Mouse (Mus musculus) myocyte (in vitro differentiated cells): Measurements from ENCODE around the gene Ms4a6c. TPM values are rescaled to one million over a fixed set of nuclear protein-coding genes. Genes with fewer than 3 reads are reported as not detected.
"Not testable (repeated sequence)": the region's sequence is repeated elsewhere in the genome, so short reads cannot be mapped to it uniquely, and the experiment has no call there.

Experiments
- H3K27me3 ChIP-seq: one replicate; pipeline ENCODE4 v1.6.1; 2011; ENCODE audit not compliant: control insufficient read depth, insufficient read depth, insufficient read length
- H3K36me3 ChIP-seq: one replicate; pipeline ENCODE4 v1.6.1; 2011; ENCODE audit not compliant: control insufficient read depth, insufficient read depth
- H3K4me2 ChIP-seq: one replicate; pipeline ENCODE4 v1.6.1; 2011; ENCODE audit warnings: low read depth, control low read depth
- H3K4me3 ChIP-seq: one replicate; pipeline ENCODE4 v1.5.1; 2011; ENCODE audit warnings: mild to moderate bottlenecking, control low read depth, moderate library complexity
- H3K79me2 ChIP-seq: one replicate; pipeline ENCODE4 v1.6.1; 2011; ENCODE audit not compliant: control insufficient read depth, insufficient read depth
- H3ac ChIP-seq: one replicate; pipeline ENCODE4 v1.6.1; 2011; ENCODE audit not compliant: control insufficient read depth, insufficient read length
- CEBPB ChIP-seq: IDR thresholded peaks from 2 replicates; pipeline ENCODE4 v1.6.1; 2011; ENCODE audit warnings: mild to moderate bottlenecking, moderate library complexity; ENCODE audit not compliant: poor library complexity, insufficient read depth, severe bottlenecking
- E2F4 ChIP-seq: IDR thresholded peaks from one replicate; pipeline ENCODE4 v1.6.1; 2011; ENCODE audit warnings: mild to moderate bottlenecking, control low read depth, moderate library complexity; ENCODE audit not compliant: insufficient read depth
- MAX ChIP-seq: IDR thresholded peaks from one replicate; pipeline ENCODE4 v1.6.1; 2011; ENCODE audit warnings: low read depth, mild to moderate bottlenecking, control low read depth
- MYOD1 ChIP-seq, 3 experiments: IDR thresholded peaks; one replicate each; pipeline ENCODE4 v1.6.1; 2011; ENCODE audit warnings: control low read depth in 2 of 3, low read depth in 2 of 3, mild to moderate bottlenecking in 2 of 3, moderate library complexity in 1 of 3; ENCODE audit not compliant: insufficient read length in 2 of 3, control insufficient read depth in 1 of 3
- MYOG ChIP-seq, 3 experiments: IDR thresholded peaks; one replicate each; pipeline ENCODE4 v1.6.1; 2011; ENCODE audit warnings: control low read depth in 2 of 3, low read depth in 2 of 3, mild to moderate bottlenecking in 2 of 3; ENCODE audit not compliant: insufficient read length in 2 of 3, control insufficient read depth in 1 of 3, insufficient read depth in 1 of 3
- POLR2A ChIP-seq: IDR thresholded peaks from one replicate; pipeline ENCODE4 v1.6.1; 2011; ENCODE audit warnings: low read depth, mild to moderate bottlenecking, control low read depth, moderate library complexity; ENCODE audit not compliant: insufficient read length
- POLR2AphosphoS2 ChIP-seq: IDR thresholded peaks from one replicate; pipeline ENCODE4 v1.6.1; 2011; ENCODE audit warnings: low read depth, control low read depth; ENCODE audit not compliant: insufficient read length
- REST ChIP-seq: IDR thresholded peaks from one replicate; pipeline ENCODE4 v1.6.1; 2011; ENCODE audit warnings: mild to moderate bottlenecking, control low read depth, moderate library complexity; ENCODE audit not compliant: insufficient read depth, insufficient read length
- SRF ChIP-seq: IDR thresholded peaks from one replicate; pipeline ENCODE4 v1.6.1; 2011; ENCODE audit warnings: low read depth; ENCODE audit not compliant: control insufficient read depth, insufficient read length
- TCF12 ChIP-seq: IDR thresholded peaks from one replicate; pipeline ENCODE4 v1.6.1; 2011; ENCODE audit warnings: mild to moderate bottlenecking, control low read depth; ENCODE audit not compliant: poor library complexity, insufficient read depth, severe bottlenecking
- TCF3 ChIP-seq: IDR thresholded peaks from one replicate; pipeline ENCODE4 v1.6.1; 2011; ENCODE audit warnings: low read depth, control low read depth; ENCODE audit not compliant: insufficient read length
- USF1 ChIP-seq: IDR thresholded peaks from one replicate; pipeline ENCODE4 v1.6.1; 2011; ENCODE audit warnings: low read depth, mild to moderate bottlenecking, control low read depth, moderate library complexity
- polyA plus RNA-seq: library from polyadenylated mRNA; unstranded; fragments of >200 nt; fragmentation: generic; extraction: Trizol; gene quantifications from one replicate; pipeline ENCODE4 v1.2.1, GENCODE M21; 2012; ENCODE audit warnings: missing spikeins

Ms4a6c gene
- polyA plus RNA-seq, 1 experiment: not detected

DNA sequence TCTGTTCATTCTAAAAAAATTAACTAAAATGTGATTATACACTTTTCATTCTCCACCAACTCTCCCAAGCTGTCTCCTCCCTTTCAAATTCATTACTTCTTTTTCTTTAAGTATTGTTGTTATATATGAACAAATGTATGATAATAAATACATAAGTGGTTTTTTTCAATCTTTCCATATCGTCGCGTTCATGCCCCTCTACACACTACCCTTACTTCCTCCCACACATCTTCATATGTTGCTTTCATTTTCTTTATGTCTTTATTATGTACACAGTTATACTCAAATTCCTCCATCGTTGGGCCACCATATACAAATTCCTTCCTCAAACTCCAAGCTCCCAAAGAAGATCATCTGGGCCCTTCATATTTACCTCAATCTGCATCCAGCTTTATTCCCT, 32.2 kb downstream of the Ms4a6c start:
- no peak for TF ChIP-seq TCF12
- no peak for TF ChIP-seq USF1
- no peak for TF ChIP-seq REST
- TF ChIP-seq E2F4: no peak
- TF ChIP-seq CEBPB: no peak
- TF ChIP-seq MYOG (IDR thresholded peaks at IDR 0.05; ENCODE audit: control insufficient read depth in 1 of 3, insufficient read depth in 1 of 3, insufficient read length in 2 of 3, low read depth in 2 of 3): no peak
- TF ChIP-seq MAX: no peak
- no peak for TF ChIP-seq SRF
- no peak for TF ChIP-seq MYOD1 (IDR thresholded peaks at IDR 0.05; ENCODE audit: control insufficient read depth in 1 of 3, insufficient read length in 2 of 3, low read depth in 2 of 3)
- TF ChIP-seq TCF3: no peak
- TF ChIP-seq POLR2A: no peak
- TF ChIP-seq POLR2AphosphoS2: no peak
- H3K36me3 ChIP-seq: no peaks in the 10 kb centered on the region

DNA sequence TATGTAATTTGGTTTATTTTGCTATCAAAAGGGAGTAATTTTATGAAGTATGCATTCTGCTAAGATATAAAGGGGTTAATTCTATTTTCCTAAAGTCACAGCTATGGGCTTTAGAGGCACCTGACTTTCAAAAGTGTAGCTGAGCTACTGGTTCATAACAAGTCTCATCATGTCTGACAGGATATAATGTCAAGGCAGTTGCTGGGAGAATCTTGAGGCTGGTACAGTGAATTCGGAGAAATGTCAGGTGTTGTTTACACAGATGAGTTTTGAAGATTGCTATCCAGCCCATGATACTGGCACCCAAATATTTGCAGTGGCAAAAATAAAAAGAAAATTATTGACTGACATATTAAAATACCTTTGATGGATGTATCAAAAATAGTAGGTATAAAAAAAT, 35.7 kb downstream of the Ms4a6c start:
- no peak overlapping the region for H3K4me2 ChIP-seq
- H3ac ChIP-seq: no peak overlapping the region
- no peaks in the 10 kb centered on the region for H3K27me3 ChIP-seq
- no peaks in the 10 kb centered on the region for H3K36me3 ChIP-seq
- TF ChIP-seq TCF12 (no peak), USF1 (no peak), TCF3 (no peak), SRF (no peak), POLR2AphosphoS2 (no peak), E2F4 (no peak), MYOD1 (IDR thresholded peaks at IDR 0.05; ENCODE audit: control insufficient read depth in 1 of 3, insufficient read length in 2 of 3, low read depth in 2 of 3) (no peak), POLR2A (no peak), MYOG (IDR thresholded peaks at IDR 0.05; ENCODE audit: control insufficient read depth in 1 of 3, insufficient read depth in 1 of 3, insufficient read length in 2 of 3, low read depth in 2 of 3) (no peak), MAX (no peak), REST (no peak), CEBPB (no peak)
- H3K79me2 ChIP-seq: no peaks in the 10 kb centered on the region
- no peak overlapping the region for H3K4me3 ChIP-seq

More for the DNA sequence above, 32.2 kb downstream of the Ms4a6c start:
- Histone ChIP-seq H3K27me3 (no peaks in the 10 kb centered on the region), H3K79me2 (no peaks in the 10 kb centered on the region), H3K4me2 (no peak overlapping the region), H3K4me3 (no peak overlapping the region), H3ac (no peak overlapping the region)

DNA sequence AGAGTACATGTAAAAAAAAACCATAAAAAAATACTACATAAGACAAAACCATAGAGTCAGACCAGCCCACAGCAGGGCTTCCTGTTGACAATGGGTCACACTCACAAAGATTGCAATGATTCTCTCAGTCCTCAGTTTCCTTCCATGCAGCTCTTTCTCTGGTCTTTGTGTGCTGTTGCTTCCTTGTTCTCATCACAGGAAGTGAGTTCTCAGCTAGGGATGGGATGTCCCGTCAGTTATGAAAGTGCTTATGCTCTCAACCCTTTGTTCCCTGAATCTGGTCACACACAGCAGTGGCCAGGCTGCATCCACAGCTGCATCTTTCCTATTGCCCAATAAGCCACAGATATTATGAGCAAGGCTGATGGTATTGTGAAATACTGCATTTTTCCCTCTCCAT, 44.3 kb downstream of the Ms4a6c start:
- Histone ChIP-seq H3K4me2 (no peak overlapping the region), H3K4me3 (no peak overlapping the region), H3K27me3 (no peaks in the 10 kb centered on the region), H3ac (no peak overlapping the region), H3K36me3 (no peaks in the 10 kb centered on the region), H3K79me2 (no peaks in the 10 kb centered on the region)
- TF ChIP-seq SRF (no peak), TCF3 (no peak), POLR2AphosphoS2 (no peak), MYOG (IDR thresholded peaks at IDR 0.05; ENCODE audit: control insufficient read depth in 1 of 3, insufficient read depth in 1 of 3, insufficient read length in 2 of 3, low read depth in 2 of 3) (no peak), E2F4 (no peak), REST (no peak)

DNA sequence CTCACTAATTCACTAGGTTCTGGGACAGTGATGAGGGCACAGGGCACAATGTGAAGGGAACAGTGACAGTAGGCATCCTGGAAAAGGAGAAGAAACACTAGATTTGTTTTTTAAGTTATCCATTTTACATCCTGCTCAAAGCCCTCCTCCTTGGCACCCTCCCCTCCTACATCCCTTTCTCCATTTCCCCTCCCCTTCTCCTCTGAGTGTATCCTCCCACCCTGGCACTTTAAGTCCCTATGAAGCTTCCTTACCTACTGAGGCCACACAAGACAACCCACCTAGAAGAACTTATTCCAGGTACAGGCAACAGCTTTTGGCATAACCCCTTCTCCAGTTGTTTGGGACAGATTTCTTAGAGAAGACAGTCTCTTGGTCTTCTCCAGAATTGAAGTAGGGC, 47.1 kb downstream of the Ms4a6c start, which contains the start of gene Ms4a6b:
Ms4a6b (plus strand) TSS at position 267 of the 400 bp plus-strand sequence.
- Histone ChIP-seq H3K4me2 (no peak within 1 kb of the TSS), H3K79me2 (no peaks in the 10 kb centered on the region), H3ac (no peak within 1 kb of the TSS), H3K36me3 (no peaks in the 10 kb centered on the region), H3K27me3 (no peaks in the 10 kb centered on the region), H3K4me3 (no peak within 1 kb of the TSS)
- TF ChIP-seq MAX (no peak), E2F4 (no peak), MYOD1 (IDR thresholded peaks at IDR 0.05; ENCODE audit: control insufficient read depth in 1 of 3, insufficient read length in 2 of 3, low read depth in 2 of 3) (no peak), CEBPB (no peak), TCF3 (no peak), MYOG (IDR thresholded peaks at IDR 0.05; ENCODE audit: control insufficient read depth in 1 of 3, insufficient read depth in 1 of 3, insufficient read length in 2 of 3, low read depth in 2 of 3) (no peak), REST (no peak), USF1 (no peak), TCF12 (no peak), SRF (no peak), POLR2AphosphoS2 (no peak), POLR2A (no peak)

- TF ChIP-seq MYOG (IDR thresholded peaks at IDR 0.05; ENCODE audit: control insufficient read depth in 1 of 3, insufficient read depth in 1 of 3, insufficient read length in 2 of 3, low read depth in 2 of 3): no peak
- no peak for TF ChIP-seq POLR2A
- no peak for TF ChIP-seq TCF3
- TF ChIP-seq USF1: no peak
- no peak for TF ChIP-seq TCF12
- no peak for TF ChIP-seq REST
- no peak overlapping the region for H3ac ChIP-seq
- no peaks in the 10 kb centered on the region for H3K79me2 ChIP-seq
- no peak overlapping the region for H3K4me2 ChIP-seq
- no peaks in the 10 kb centered on the region for H3K36me3 ChIP-seq
- H3K4me3 ChIP-seq: no peak overlapping the region
- no peaks in the 10 kb centered on the region for H3K27me3 ChIP-seq
Observed at GRCm38 (mm10) chr19:11516845-11517244, 47.7 kb downstream of the Ms4a6c start.

DNA sequence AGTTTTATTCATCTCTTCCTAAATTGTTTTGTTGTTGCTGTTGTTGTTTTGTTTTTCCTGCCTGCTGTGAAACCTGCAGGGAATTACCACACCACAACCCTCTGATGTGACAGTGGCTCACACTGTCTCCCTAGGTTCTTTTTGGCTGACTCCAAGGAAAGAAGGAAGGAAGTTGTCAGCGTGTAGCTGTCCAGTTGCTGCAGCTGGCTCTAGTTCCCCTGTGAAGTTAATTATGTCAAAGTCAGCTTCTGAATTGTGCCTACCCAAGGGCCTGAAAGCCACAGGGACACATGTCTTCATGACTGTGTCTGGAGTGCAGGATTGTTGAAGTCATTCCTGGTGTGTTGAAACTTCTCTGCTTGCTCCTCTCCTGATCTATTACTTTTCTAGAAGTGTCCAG, 48.2 kb downstream of the Ms4a6c start:
- not testable (repeated sequence) for H3ac ChIP-seq, H3K4me2 ChIP-seq, H3K4me3 ChIP-seq, H3K36me3 ChIP-seq, H3K79me2 ChIP-seq, H3K27me3 ChIP-seq

- H3K4me2 ChIP-seq, H3K4me3 ChIP-seq, H3ac ChIP-seq, H3K79me2 ChIP-seq, H3K36me3 ChIP-seq, H3K27me3 ChIP-seq: not testable (repeated sequence)
Observed at GRCm38 (mm10) chr19:11518356-11518755, 49.2 kb downstream of the Ms4a6c start.
